Mouse (Mus musculus): ENCODE data around the gene Kel.

Gene Kel

GRCm38 (mm10) chr6:41704123-41704522 is at the start of gene Kel:
Gene Kel (minus strand): TSS chr6:41704339.
- no peak for DNase-seq (ENCODE audit: low read depth, low spot score)

GRCm38 (mm10) chr6:41744664-41745392 is 40.7 kb upstream of the Kel start:
- no peak for DNase-seq (ENCODE audit: low read depth, low spot score)

- DNase-seq (ENCODE audit: low read depth, low spot score) = no peak
Observed at GRCm38 (mm10) chr6:41741101-41741500, 37.0 kb upstream of the Kel start.

- DNase-seq (ENCODE audit: low read depth, low spot score) = no peak
Observed at GRCm38 (mm10) chr6:41734719-41735470, 30.8 kb upstream of the Kel start.

GRCm38 (mm10) chr6:41727989-41728609 is 24.0 kb upstream of the Kel start:
- no peak for DNase-seq (ENCODE audit: low read depth, low spot score)

- no peak for DNase-seq (ENCODE audit: low read depth, low spot score)
Observed at GRCm38 (mm10) chr6:41721430-41721829, 17.3 kb upstream of the Kel start.

- DNase-seq (ENCODE audit: low read depth, low spot score) = no peak
Observed at GRCm38 (mm10) chr6:41710281-41710680, 6.1 kb upstream of the Kel start.

- DNase-seq (ENCODE audit: low read depth, low spot score) = no peak
Observed at GRCm38 (mm10) chr6:41706275-41706674, 2.1 kb upstream of the Kel start.

- DNase-seq (ENCODE audit: low read depth, low spot score) = no peak
Observed at GRCm38 (mm10) chr6:41702928-41703327, 1.2 kb downstream of the Kel start.

- no peak for DNase-seq (ENCODE audit: low read depth, low spot score)
Observed at GRCm38 (mm10) chr6:41701245-41701644, 2.9 kb downstream of the Kel start.

- no peak for DNase-seq (ENCODE audit: low read depth, low spot score)
Observed at GRCm38 (mm10) chr6:41694407-41694806, 9.7 kb downstream of the Kel start.

- no peak for DNase-seq (ENCODE audit: low read depth, low spot score)
Observed at GRCm38 (mm10) chr6:41692200-41692599, 11.9 kb downstream of the Kel start.

GRCm38 (mm10) chr6:41685596-41685995 is 18.5 kb downstream of the Kel start:
- DNase-seq (ENCODE audit: low read depth, low spot score) = no peak

- no peak for DNase-seq (ENCODE audit: low read depth, low spot score)
Observed at GRCm38 (mm10) chr6:41684911-41685310, 19.2 kb downstream of the Kel start.

GRCm38 (mm10) chr6:41684131-41684530 is 20.0 kb downstream of the Kel start, which contains the start of gene Llcfc1:
Gene Llcfc1 (plus strand): TSS chr6:41684431.
- DNase-seq (ENCODE audit: low read depth, low spot score) = no peak

GRCm38 (mm10) chr6:41681656-41682055 is 22.5 kb downstream of the Kel start:
- DNase-seq (ENCODE audit: low read depth, low spot score) = no peak

- DNase-seq (ENCODE audit: low read depth, low spot score) = no peak
Observed at GRCm38 (mm10) chr6:41680669-41681068, 23.5 kb downstream of the Kel start, which contains the start of gene Trpv5. Gene Trpv5 (minus strand): TSS chr6:41680769.

- DNase-seq (ENCODE audit: low read depth, low spot score) = no peak
Observed at GRCm38 (mm10) chr6:41676530-41676929, 27.6 kb downstream of the Kel start.

- DNase-seq (ENCODE audit: low read depth, low spot score) = no peak
Observed at GRCm38 (mm10) chr6:41662320-41662719, 41.8 kb downstream of the Kel start.

- DNase-seq (ENCODE audit: low read depth, low spot score) = no peak
Observed at GRCm38 (mm10) chr6:41658487-41658886, 45.7 kb downstream of the Kel start.

GRCm38 (mm10) chr6:41654648-41655047 is 49.5 kb downstream of the Kel start:
- DNase-seq (ENCODE audit: low read depth, low spot score) = no peak

- no peak for DNase-seq (ENCODE audit: low read depth, low spot score)
Observed at GRCm38 (mm10) chr6:41653173-41653572, 51.0 kb downstream of the Kel start.

All from mesoderm, embryonic 11.5 days (tissue).